Mouse (Mus musculus) hindbrain, embryonic 10.5 days (tissue): ENCODE data around the gene Fam161b. TPM values are rescaled to one million over a fixed set of nuclear protein-coding genes. Genes with fewer than 3 reads are reported as not detected.
"Not testable (repeated sequence)": the region's sequence is repeated elsewhere in the genome, so short reads cannot be mapped to it uniquely, and the experiment has no call there.

Experiments
- DNase-seq: peaks from one replicate; pipeline ENCODE4 v3.0.0-alpha.2; 2017; ENCODE audit warnings: low spot score
- H3K27ac ChIP-seq: fragments of 300-500 bp; sonication (generic); 2 replicates; pipeline ENCODE4 v1.5.1; 2016; ENCODE audit warnings: mild to moderate bottlenecking, moderate library complexity
- H3K27me3 ChIP-seq: fragments of 300-500 bp; sonication (generic); 2 replicates; pipeline ENCODE4 v1.6.1; 2016; ENCODE audit warnings: mild to moderate bottlenecking; ENCODE audit not compliant: poor library complexity, insufficient read depth, severe bottlenecking
- H3K36me3 ChIP-seq: fragments of 300-500 bp; sonication (generic); 2 replicates; pipeline ENCODE4 v1.6.1; 2016; ENCODE audit warnings: mild to moderate bottlenecking, moderate library complexity
- H3K4me1 ChIP-seq: fragments of 300-500 bp; sonication (generic); replicated peaks from 2 replicates; pipeline ENCODE4 v1.6.1; 2016; ENCODE audit warnings: mild to moderate bottlenecking
- H3K4me3 ChIP-seq: fragments of 300-500 bp; sonication (generic); 2 replicates; pipeline ENCODE4 v1.5.1; 2016; ENCODE audit warnings: mild to moderate bottlenecking, moderate library complexity
- H3K9me3 ChIP-seq: fragments of 300-500 bp; sonication (generic); 2 replicates; pipeline ENCODE4 v1.6.1; 2016; ENCODE audit warnings: mild to moderate bottlenecking, moderate library complexity
- WGBS: fragments of 180-500 bp; shearing (Covaris S2); methylation state at CpG from one replicate; pipeline ENCODE4 v1.1.7; 2016; 5-methylcytosine and 5-hydroxymethylcytosine counted together
- polyA plus RNA-seq: library from polyadenylated mRNA; unstranded; fragments of >200 nt; fragmentation: Nextera tagmentation; extraction: Ambion mirVana; gene quantifications from 2 replicates; pipeline ENCODE4 v1.2.1, GENCODE M21; 2016

Gene Fam161b
- polyA plus RNA-seq, 1 experiment from 2014 or later, result 10.7 TPM

GRCm38 (mm10) chr12:84364291-84364690 lies 2.7 kb upstream of the Fam161b start:
- H3K36me3 ChIP-seq, result peaks cover 26% of the 10 kb centered on the region
- WGBS, result 85% methylated on average over 9 of the region's 9 CpGs
- no peak for DNase-seq
- H3K9me3 ChIP-seq, result no peaks in the 10 kb centered on the region
- no peak overlapping the region for H3K4me3 ChIP-seq
- peaks cover 25% of the 10 kb centered on the region for H3K4me1 ChIP-seq
- H3K27ac ChIP-seq, result no peak overlapping the region
- H3K27me3 ChIP-seq, result no peaks in the 10 kb centered on the region

GRCm38 (mm10) chr12:84362872-84363271 lies 1.2 kb upstream of the Fam161b start:
- DNase-seq, result no peak
- H3K9me3 ChIP-seq, result no peaks in the 10 kb centered on the region
- 66% methylated on average over 2 of the region's 2 CpGs for WGBS
- peaks cover 12% of the 10 kb centered on the region for H3K36me3 ChIP-seq
- peaks cover 25% of the 10 kb centered on the region for H3K4me1 ChIP-seq
- no peaks in the 10 kb centered on the region for H3K27me3 ChIP-seq
- no peak overlapping the region for H3K27ac ChIP-seq
- peak overlapping the region; percentile 99 for H3K4me3 ChIP-seq

- 89% methylated on average over 2 of the region's 2 CpGs for WGBS
- H3K9me3 ChIP-seq, H3K4me3 ChIP-seq, H3K27ac ChIP-seq, H3K27me3 ChIP-seq, DNase-seq: not testable (repeated sequence)
- Histone ChIP-seq H3K4me1 (peaks cover 21% of the 10 kb centered on the region), H3K36me3 (peaks cover 38% of the 10 kb centered on the region)
Observed at GRCm38 (mm10) chr12:84358699-84359098, 2.9 kb downstream of the Fam161b start.

- WGBS, result 48% methylated on average over 2 of the region's 2 CpGs
- H3K4me1 ChIP-seq, result peaks cover 24% of the 10 kb centered on the region
- H3K27me3 ChIP-seq, result no peaks in the 10 kb centered on the region
Observed at GRCm38 (mm10) chr12:84347192-84347591, 14.4 kb downstream of the Fam161b start.

GRCm38 (mm10) chr12:84336963-84337625 lies 24.5 kb downstream of the Fam161b start:
- no peaks in the 10 kb centered on the region for H3K27me3 ChIP-seq
- H3K4me3 ChIP-seq, result no peak overlapping the region
- peaks cover 99% of the 10 kb centered on the region for H3K36me3 ChIP-seq
- no peaks in the 10 kb centered on the region for H3K4me1 ChIP-seq
- H3K9me3 ChIP-seq, result no peaks in the 10 kb centered on the region
- no peak overlapping the region for H3K27ac ChIP-seq
- 93% methylated on average over 11 of the region's 11 CpGs for WGBS
- DNase-seq, result no peak

More at GRCm38 (mm10) chr12:84347192-84347591, 14.4 kb downstream of the Fam161b start:
- Histone ChIP-seq H3K9me3 (no peaks in the 10 kb centered on the region), H3K27ac (no peak overlapping the region), H3K36me3 (peaks cover 78% of the 10 kb centered on the region), H3K4me3 (no peak overlapping the region)
- DNase-seq, result peak; percentile 23

DNA sequence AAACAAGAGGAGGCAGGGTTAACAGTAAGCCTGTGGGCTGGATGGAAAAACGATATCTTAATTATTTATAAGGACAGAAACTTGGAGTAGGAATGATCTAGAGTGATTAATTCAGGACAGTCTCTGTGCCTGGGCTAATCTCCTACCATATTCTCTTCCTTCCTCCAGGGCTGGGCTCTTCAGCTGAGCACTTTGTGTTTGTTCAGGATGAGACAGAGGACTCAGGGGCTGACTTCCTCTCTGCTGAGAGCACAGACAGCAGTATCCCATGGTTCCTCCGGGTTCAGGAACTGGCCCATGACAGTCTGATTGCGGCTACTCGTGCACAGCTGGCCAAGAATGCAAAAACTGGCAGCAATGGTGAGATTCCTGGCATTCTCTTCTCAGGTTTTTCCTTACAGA lies 34.5 kb downstream of the Fam161b start:
- 78% methylated on average over 4 of the region's 4 CpGs for WGBS

DNA sequence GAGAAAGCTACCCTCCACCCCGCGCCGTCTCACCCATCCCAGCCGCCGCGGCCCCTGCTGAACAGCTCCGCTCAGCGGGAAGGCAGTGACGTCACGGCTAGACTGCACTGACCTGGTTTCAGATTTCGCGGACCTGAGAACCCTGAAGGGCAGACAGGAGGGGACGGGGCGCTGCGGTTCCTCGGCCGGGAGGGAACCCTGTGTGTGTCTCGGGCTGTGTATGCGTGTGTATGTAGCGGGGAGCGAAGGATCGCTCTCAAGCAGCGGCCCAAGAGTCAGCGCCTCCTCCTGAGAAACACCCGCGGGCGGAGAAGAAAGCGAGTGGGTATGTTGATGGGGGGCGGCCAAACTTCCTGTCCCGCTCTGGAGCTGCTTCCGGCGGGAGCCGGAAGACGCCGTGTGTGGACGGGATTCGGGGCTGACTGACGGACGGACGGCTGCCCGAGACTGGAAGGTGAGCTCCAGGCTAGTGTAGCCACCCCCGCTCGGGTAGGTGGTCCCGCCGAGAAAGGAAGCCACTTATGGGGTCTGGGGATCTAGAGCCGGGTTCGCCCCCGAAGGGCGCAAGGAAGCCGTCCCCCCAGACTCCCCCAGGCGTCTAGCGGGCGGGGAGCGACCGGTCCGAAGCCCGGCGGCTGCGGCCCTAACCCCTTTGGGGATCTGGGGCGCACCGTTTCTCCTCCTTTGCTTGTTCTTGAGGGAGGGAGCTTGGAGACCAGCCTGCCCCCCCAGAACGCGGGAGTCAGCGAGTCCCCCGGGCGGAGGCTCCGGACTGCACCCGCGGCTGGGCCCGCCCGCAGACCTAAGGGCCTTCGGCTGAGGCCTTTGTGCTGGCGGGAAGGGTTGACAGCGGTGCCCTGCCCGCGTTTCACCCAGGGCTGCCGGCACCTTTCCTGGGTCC lies 44.7 kb downstream of the Fam161b start, which contains the start of gene Zfp410:
TSS of gene Zfp410 (plus strand) at position 132 of the 901 bp plus-strand sequence.
- Histone ChIP-seq H3K4me1 (peaks cover 29% of the 10 kb centered on the region), H3K9me3 (no peaks in the 10 kb centered on the region), H3K27ac (peak within 1 kb of the TSS; percentile 97), H3K27me3 (no peaks in the 10 kb centered on the region), H3K36me3 (peaks cover 3% of the 10 kb centered on the region; the same call in 1 of the 2 replicates), H3K4me3 (peak within 1 kb of the TSS; percentile 100)
- peak; percentile 90 for DNase-seq
- WGBS, result under 1% methylated on average over 77 of the region's 77 CpGs

More for the DNA sequence above, 34.5 kb downstream of the Fam161b start:
- peaks cover 86% of the 10 kb centered on the region for H3K36me3 ChIP-seq
- no peak for DNase-seq
- H3K4me1 ChIP-seq, result no peaks in the 10 kb centered on the region
- no peak overlapping the region for H3K4me3 ChIP-seq
- no peaks in the 10 kb centered on the region for H3K9me3 ChIP-seq
- H3K27ac ChIP-seq, result no peak overlapping the region
- no peaks in the 10 kb centered on the region for H3K27me3 ChIP-seq

DNA sequence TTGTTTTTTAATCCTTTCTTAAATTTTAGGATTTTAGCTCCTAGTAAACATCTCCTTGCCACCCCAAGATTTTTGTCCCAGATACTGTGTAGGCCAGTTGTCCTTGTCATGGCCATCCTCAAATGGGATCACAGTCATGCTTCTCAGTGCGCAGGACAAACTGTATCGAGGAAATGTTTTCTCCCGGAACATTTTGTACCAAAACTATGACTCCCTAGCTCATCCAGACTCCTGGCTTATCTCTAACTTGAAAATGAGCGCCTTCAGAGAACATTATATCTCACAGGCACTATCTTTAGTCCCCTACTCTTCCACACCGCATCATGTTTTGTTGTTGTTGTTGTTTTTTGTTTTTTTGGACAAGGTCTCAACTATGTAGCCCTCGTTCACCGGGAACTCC lies 45.6 kb downstream of the Fam161b start:
- Histone ChIP-seq H3K4me3 (peak overlapping the region; percentile 100), H3K9me3 (no peaks in the 10 kb centered on the region), H3K4me1 (peaks cover 29% of the 10 kb centered on the region), H3K27ac (peak overlapping the region; percentile 97), H3K36me3 (peaks cover 3% of the 10 kb centered on the region; the same call in 1 of the 2 replicates), H3K27me3 (no peaks in the 10 kb centered on the region)
- 55% methylated on average over 7 of the region's 7 CpGs for WGBS
- no peak for DNase-seq

DNA sequence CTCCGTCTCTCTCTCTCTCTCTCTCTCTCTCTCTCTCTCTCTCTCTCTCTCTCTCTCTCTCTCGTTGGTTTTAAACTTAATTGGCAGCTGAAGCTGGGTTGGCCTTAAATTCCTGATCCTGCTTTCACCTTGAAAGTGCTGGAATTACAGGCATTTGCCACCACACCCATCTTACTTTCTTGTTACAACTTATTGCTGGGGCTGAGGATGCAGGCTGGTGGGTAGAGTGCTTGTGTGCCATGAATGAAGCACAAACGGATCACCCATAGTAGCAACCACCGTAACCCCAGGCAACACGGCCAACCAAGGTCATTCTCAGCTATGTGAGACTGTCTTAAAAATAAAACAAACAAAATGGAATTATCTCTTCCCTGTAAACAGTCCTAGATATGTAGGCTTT lies 50.3 kb downstream of the Fam161b start:
- H3K4me1 ChIP-seq, result peaks cover 8% of the 10 kb centered on the region
- H3K27me3 ChIP-seq, result no peaks in the 10 kb centered on the region
- no peak overlapping the region for H3K27ac ChIP-seq
- 79% methylated on average over 5 of the region's 5 CpGs for WGBS
- H3K9me3 ChIP-seq, result no peaks in the 10 kb centered on the region
- no peak overlapping the region for H3K4me3 ChIP-seq
- no peak for DNase-seq
- H3K36me3 ChIP-seq, result peaks cover 11% of the 10 kb centered on the region

DNA sequence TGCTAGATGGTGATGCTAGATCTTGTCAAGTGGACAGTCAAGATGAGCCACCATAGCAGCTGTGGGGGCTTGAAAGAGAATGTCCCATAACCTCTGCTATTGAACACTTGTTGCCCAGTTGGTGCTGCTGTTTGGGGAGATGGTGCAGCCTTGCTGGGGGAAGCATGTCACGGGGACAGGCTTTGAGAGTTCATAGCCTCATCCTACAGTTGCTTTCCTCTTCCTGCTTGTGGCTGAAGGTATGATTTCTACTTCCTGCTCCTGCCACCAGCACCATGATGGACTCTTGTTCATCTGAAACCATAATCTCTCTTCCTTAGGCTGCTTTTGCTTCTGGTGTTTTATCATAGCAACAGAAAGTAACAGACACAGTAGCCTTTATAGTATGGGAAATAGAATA lies 57.1 kb downstream of the Fam161b start:
- Histone ChIP-seq H3K27me3 (no peaks in the 10 kb centered on the region), H3K4me1 (no peaks in the 10 kb centered on the region), H3K4me3 (no peak overlapping the region), H3K27ac (no peak overlapping the region), H3K36me3 (peaks cover 56% of the 10 kb centered on the region), H3K9me3 (no peaks in the 10 kb centered on the region)
- 71% methylated on average over 1 of the region's 1 CpGs for WGBS
- DNase-seq, result no peak

DNA sequence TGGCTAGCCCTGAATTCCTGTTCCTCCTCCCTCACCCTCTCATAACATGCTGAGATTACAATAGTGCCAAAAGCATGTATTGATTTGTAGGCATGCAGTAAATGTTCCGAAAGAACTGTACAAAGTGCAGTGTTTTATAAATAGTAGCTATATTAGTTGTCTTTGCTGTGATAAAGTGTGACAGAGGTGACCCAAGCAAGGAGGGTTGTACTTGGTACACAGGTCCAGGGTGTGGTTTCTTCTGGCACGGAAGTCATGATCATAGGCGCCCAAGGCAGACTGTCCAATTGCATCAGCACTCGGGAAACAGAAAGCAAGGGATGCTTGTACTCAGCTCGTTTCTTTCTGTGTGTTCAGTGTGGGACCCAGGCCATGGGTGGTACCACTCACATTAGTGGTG lies 57.5 kb downstream of the Fam161b start:
- Histone ChIP-seq H3K9me3 (no peaks in the 10 kb centered on the region), H3K27me3 (no peaks in the 10 kb centered on the region), H3K4me1 (no peaks in the 10 kb centered on the region), H3K27ac (no peak overlapping the region), H3K36me3 (peaks cover 60% of the 10 kb centered on the region), H3K4me3 (no peak overlapping the region)
- no peak for DNase-seq
- WGBS, result 92% methylated on average over 5 of the region's 5 CpGs

DNA sequence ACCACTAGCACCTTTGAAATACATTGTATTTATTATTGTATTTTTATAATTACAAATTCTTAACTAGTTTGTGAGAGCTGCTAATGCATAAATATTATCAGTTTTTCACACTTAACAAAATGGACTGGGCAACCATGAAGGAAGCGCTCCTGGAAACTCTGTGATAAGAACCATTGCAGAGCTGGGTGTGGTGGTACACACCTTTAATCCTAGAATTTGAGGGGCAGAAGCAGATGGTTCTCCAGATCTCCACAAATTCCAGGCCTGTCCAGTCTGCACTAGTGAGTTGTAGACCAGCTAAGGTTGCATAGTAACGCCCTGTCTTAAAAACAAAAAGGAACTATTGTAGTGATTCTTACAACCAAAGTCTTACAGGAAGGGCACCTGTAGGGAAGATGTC lies 62.4 kb downstream of the Fam161b start:
- no peak for DNase-seq
- WGBS, result 95% methylated on average over 2 of the region's 2 CpGs
- Histone ChIP-seq H3K4me3 (no peak overlapping the region), H3K27me3 (no peaks in the 10 kb centered on the region), H3K9me3 (no peaks in the 10 kb centered on the region), H3K4me1 (no peaks in the 10 kb centered on the region), H3K27ac (no peak overlapping the region), H3K36me3 (peaks cover 72% of the 10 kb centered on the region)

- Histone ChIP-seq H3K27me3 (no peaks in the 10 kb centered on the region), H3K36me3 (peaks cover 72% of the 10 kb centered on the region), H3K4me3 (no peak overlapping the region), H3K27ac (no peak overlapping the region), H3K4me1 (no peaks in the 10 kb centered on the region), H3K9me3 (no peaks in the 10 kb centered on the region)
- 98% methylated on average over 6 of the region's 6 CpGs for WGBS
- DNase-seq, result no peak
Observed at GRCm38 (mm10) chr12:84297851-84298250, 63.8 kb downstream of the Fam161b start.
